In genomic region chr11:83570189-83570588, GRCm38 (mm10) we compare ENCODE assay signal across 39 mouse cellular contexts. TPM values are rescaled to one million over a fixed set of nuclear protein-coding genes. Genes with fewer than 3 reads are reported as not detected.
DNase-seq lines count a peak whose midpoint lies in the region; ATAC-seq lines count a peak whose summit lies in the region.
"Had no signal": no experiment of that assay in that cellular context is flagged by ENCODE, and none has a peak within 500 bp of the region (broad histone marks: within the 10 kb centered on the region; RNA-seq: fewer than 3 reads in every experiment).

No protein-coding gene starts in this region.

- peak; percentile 39 for DNase-seq in midbrain, embryonic 11.5 days (ENCODE audit: low spot score, missing footprints)
- no peak for DNase-seq in midbrain, embryonic 10.5 days (ENCODE audit: low spot score)
- DNase-seq in right cerebral cortex, postnatal 10 days (ENCODE audit: low spot score in 2 of 2) = no peak
- no peak for DNase-seq in right cerebral cortex, postnatal 25 days
- DNase-seq: adrenal gland, adult 8-10 months; cerebellum, adult 11-12 months; cerebellum, adult 9-11 months; gastrocnemius, postnatal 25 days; heart, adult 2 months; heart, postnatal 4 days; kidney, adult 11 months; kidney, postnatal 25 days; lung, postnatal 4 days; retina, postnatal 1 day; right cerebral cortex, postnatal 4 days had no signal

- H3K4me3 ChIP-seq in midbrain, embryonic 11.5 days (ENCODE audit: low read depth, low read length) = no peak overlapping the region
- no peak overlapping the region for H3K4me3 ChIP-seq in midbrain, embryonic 10.5 days
- peak overlapping the region; percentile 77 for H3K4me3 ChIP-seq in megakaryocyte, embryonic 14.5 days (replicated peaks)
- H3K4me3 ChIP-seq: embryonic facial prominence, embryonic 13.5 days; forebrain, embryonic 10.5 days; forebrain, embryonic 15.5 days; heart, adult 2 months; heart, embryonic 12.5 days; hindbrain, embryonic 13.5 days; left cerebral cortex, adult 2 months; limb, embryonic 13.5 days; midbrain, embryonic 13.5 days; stomach, embryonic 15.5 days had no signal

- no peak for ATAC-seq in midbrain, embryonic 11.5 days (ENCODE audit: low FRiP score)
- peak; percentile 31; the same call in 1 of the 2 replicates for ATAC-seq in common myeloid progenitor, adult 5-6 weeks (replicated peaks; ENCODE audit: low read depth, poor library complexity, severe bottlenecking)
- ATAC-seq: forebrain, embryonic 15.5 days; midbrain, embryonic 13.5 days had no signal

- H3K9ac ChIP-seq in midbrain, embryonic 11.5 days (ENCODE audit: low read length) = no peak overlapping the region
- H3K9ac ChIP-seq: embryonic facial prominence, embryonic 13.5 days; forebrain, embryonic 15.5 days; heart, embryonic 12.5 days; hindbrain, embryonic 13.5 days; limb, embryonic 13.5 days; midbrain, embryonic 13.5 days; stomach, embryonic 15.5 days had no signal

- 80% methylated on average over 2 of the region's 2 CpGs for WGBS in midbrain, embryonic 11.5 days
- WGBS in midbrain, embryonic 10.5 days = 83% methylated on average over 2 of the region's 2 CpGs

- no peaks in the 10 kb centered on the region for H3K9me3 ChIP-seq in midbrain, embryonic 11.5 days (ENCODE audit: control insufficient read depth, low read length)
- H3K9me3 ChIP-seq in midbrain, embryonic 10.5 days (replicated peaks) = no peaks in the 10 kb centered on the region
- no peaks in the 10 kb centered on the region for H3K9me3 ChIP-seq in megakaryocyte, embryonic 14.5 days
- H3K9me3 ChIP-seq: embryonic facial prominence, embryonic 13.5 days; forebrain, embryonic 10.5 days; forebrain, embryonic 15.5 days; heart, embryonic 12.5 days; hindbrain, embryonic 13.5 days; limb, embryonic 13.5 days; midbrain, embryonic 13.5 days; stomach, embryonic 15.5 days had no signal

- H3K27me3 ChIP-seq in midbrain, embryonic 11.5 days (ENCODE audit: control insufficient read depth, insufficient read depth, low read length) = no peaks in the 10 kb centered on the region
- no peaks in the 10 kb centered on the region for H3K27me3 ChIP-seq in midbrain, embryonic 10.5 days (ENCODE audit: low read depth, poor library complexity, severe bottlenecking)
- peaks cover 19% of the 10 kb centered on the region for H3K27me3 ChIP-seq in megakaryocyte, embryonic 14.5 days (replicated peaks)
- H3K27me3 ChIP-seq: embryonic facial prominence, embryonic 13.5 days; forebrain, embryonic 15.5 days; hindbrain, embryonic 13.5 days; limb, embryonic 13.5 days; midbrain, embryonic 13.5 days; stomach, embryonic 15.5 days had no signal

- no peak overlapping the region for H3K4me2 ChIP-seq in midbrain, embryonic 11.5 days
- H3K4me2 ChIP-seq: embryonic facial prominence, embryonic 13.5 days; forebrain, embryonic 15.5 days; heart, embryonic 12.5 days; hindbrain, embryonic 13.5 days; limb, embryonic 13.5 days; midbrain, embryonic 13.5 days; stomach, embryonic 15.5 days had no signal

- no peaks in the 10 kb centered on the region for H3K4me1 ChIP-seq in midbrain, embryonic 11.5 days (ENCODE audit: control insufficient read depth, insufficient read depth, low read length)
- H3K4me1 ChIP-seq in midbrain, embryonic 10.5 days = no peaks in the 10 kb centered on the region
- peaks cover 63% of the 10 kb centered on the region for H3K4me1 ChIP-seq in megakaryocyte, embryonic 14.5 days
- H3K4me1 ChIP-seq: embryonic facial prominence, embryonic 13.5 days; forebrain, embryonic 10.5 days; forebrain, embryonic 15.5 days; heart, embryonic 12.5 days; hindbrain, embryonic 13.5 days; limb, embryonic 13.5 days; midbrain, embryonic 13.5 days; stomach, embryonic 15.5 days had no signal

- H3K27ac ChIP-seq in midbrain, embryonic 11.5 days (ENCODE audit: low read depth, low read length) = no peak overlapping the region
- H3K27ac ChIP-seq in midbrain, embryonic 10.5 days (replicated peaks) = no peak overlapping the region
- H3K27ac ChIP-seq: embryonic facial prominence, embryonic 13.5 days; forebrain, embryonic 10.5 days; forebrain, embryonic 15.5 days; heart, adult 2 months; hindbrain, embryonic 13.5 days; left cerebral cortex, adult 2 months; limb, embryonic 13.5 days; midbrain, embryonic 13.5 days; stomach, embryonic 15.5 days had no signal

- H3K36me3 ChIP-seq in midbrain, embryonic 11.5 days (ENCODE audit: control insufficient read depth, insufficient read depth, low read length) = no peaks in the 10 kb centered on the region
- H3K36me3 ChIP-seq in midbrain, embryonic 10.5 days = no peaks in the 10 kb centered on the region
- no peaks in the 10 kb centered on the region for H3K36me3 ChIP-seq in megakaryocyte, embryonic 14.5 days (replicated peaks; ENCODE audit: low read length)
- H3K36me3 ChIP-seq: embryonic facial prominence, embryonic 13.5 days; forebrain, embryonic 10.5 days; forebrain, embryonic 15.5 days; heart, embryonic 12.5 days; hindbrain, embryonic 13.5 days; limb, embryonic 13.5 days; midbrain, embryonic 13.5 days; stomach, embryonic 15.5 days had no signal

RNA-seq across cellular contexts. Expression of gene Ccl9, which starts 8.2 kb away (rescaled TPM):
- 1.5 and 2.8 TPM in 2 replicates for polyA plus RNA-seq in midbrain, embryonic 11.5 days (2014; fragmentation: Nextera tagmentation; extraction: Ambion mirVana)
- 1.2 and 1.4 TPM in 2 replicates for polyA plus RNA-seq in midbrain, embryonic 10.5 days (2016; fragmentation: Nextera tagmentation; extraction: Ambion mirVana)
- total RNA-seq in common myeloid progenitor, adult 5-6 weeks (2017) = 81.3 and 91.6 TPM in 2 replicates
- 2.4 TPM in 1 of 2 replicates, not detected in the other for polyA plus RNA-seq in megakaryocyte, embryonic 14.5 days (2012; ENCODE audit: insufficient read depth, low replicate concordance)

RNA-seq across cellular contexts. Expression of gene Ccl6, which starts 22.7 kb away (rescaled TPM):
- polyA plus RNA-seq in midbrain, embryonic 11.5 days (2014; fragmentation: Nextera tagmentation; extraction: Ambion mirVana) = 1.9 and 2.1 TPM in 2 replicates
- polyA plus RNA-seq in midbrain, embryonic 10.5 days (2016; fragmentation: Nextera tagmentation; extraction: Ambion mirVana) = 1.7 and 2.1 TPM in 2 replicates
- 1.8 and 2.1 TPM in 2 replicates for total RNA-seq in common myeloid progenitor, adult 5-6 weeks (2017)
- polyA plus RNA-seq in megakaryocyte, embryonic 14.5 days (2012; ENCODE audit: insufficient read depth, low replicate concordance) = 26.0 TPM in 1 of 2 replicates, not detected in the other
- polyA plus RNA-seq: C2C12 had no signal

RNA-seq across cellular contexts. Expression of gene Ccl5, which starts 39.9 kb away (rescaled TPM):
- not detected in 2 replicates for polyA plus RNA-seq in midbrain, embryonic 11.5 days (2014; fragmentation: Nextera tagmentation; extraction: Ambion mirVana)
- not detected in 2 replicates for polyA plus RNA-seq in midbrain, embryonic 10.5 days (2016; fragmentation: Nextera tagmentation; extraction: Ambion mirVana)
- 2.1 and 6.3 TPM in 2 replicates for total RNA-seq in common myeloid progenitor, adult 5-6 weeks (2017)
- 10.7 TPM in 1 of 2 replicates, not detected in the other for polyA plus RNA-seq in megakaryocyte, embryonic 14.5 days (2012; ENCODE audit: insufficient read depth, low replicate concordance)
- total RNA-seq: ES-E14; gastrocnemius, adult 18-20 months; gastrocnemius, postnatal 25 days; heart, postnatal 4 days; layer of hippocampus, adult 18-20 months; layer of hippocampus, postnatal 10 days; left cerebral cortex, adult 2 months; left cerebral cortex, postnatal 36 days had no signal
- polyA plus RNA-seq: embryonic facial prominence, embryonic 13.5 days; forebrain, embryonic 15.5 days; heart, embryonic 12.5 days; hindbrain, embryonic 13.5 days; kidney, embryonic 14.5 days; midbrain, embryonic 13.5 days; neural tube, embryonic 14.5 days had no signal

RNA-seq across cellular contexts. Expression of gene Heatr9, which starts 48.2 kb away (rescaled TPM):
- polyA plus RNA-seq in midbrain, embryonic 11.5 days (2014; fragmentation: Nextera tagmentation; extraction: Ambion mirVana) = not detected in 2 replicates
- polyA plus RNA-seq in midbrain, embryonic 10.5 days (2016; fragmentation: Nextera tagmentation; extraction: Ambion mirVana) = not detected in 2 replicates
- total RNA-seq in common myeloid progenitor, adult 5-6 weeks (2017) = not detected in 2 replicates
- polyA plus RNA-seq in megakaryocyte, embryonic 14.5 days (2012; ENCODE audit: insufficient read depth, low replicate concordance) = not detected in 2 replicates
- total RNA-seq: adrenal gland, adult 8-10 months; CH12.LX; ES-E14; gastrocnemius, adult 18-20 months; gastrocnemius, postnatal 25 days; heart, adult 2 months; heart, postnatal 4 days; layer of hippocampus, adult 18-20 months; layer of hippocampus, postnatal 10 days; left cerebral cortex, adult 2 months; left cerebral cortex, postnatal 36 days had no signal
- polyA plus RNA-seq: C2C12; embryonic facial prominence, embryonic 13.5 days; forebrain, embryonic 10.5 days; forebrain, embryonic 15.5 days; frontal cortex, adult 2 months; heart, adult 2 months; heart, embryonic 12.5 days; heart, postnatal 0 days; hindbrain, embryonic 13.5 days; kidney, embryonic 14.5 days; limb, embryonic 13.5 days; liver, embryonic 16.5 days; lung, embryonic 16.5 days; midbrain, embryonic 13.5 days; neural tube, embryonic 14.5 days; stomach, embryonic 15.5 days had no signal
